8 mouse cellular contexts compared by ENCODE assay signal in genomic region chr10:7781214-7781613, GRCm38 (mm10). TPM values are rescaled to one million over a fixed set of nuclear protein-coding genes. Genes with fewer than 3 reads are reported as not detected.
DNase-seq lines count a peak whose midpoint lies in the region; ATAC-seq and TF ChIP-seq lines count a peak whose summit lies in the region.

No protein-coding gene starts in this region.

- H3K9me3 ChIP-seq in embryonic facial prominence, embryonic 13.5 days, result no peaks in the 10 kb centered on the region
- no peaks in the 10 kb centered on the region for H3K9me3 ChIP-seq in intestine, postnatal 0 days (ENCODE audit: control insufficient read depth)
- no peaks in the 10 kb centered on the region for H3K9me3 ChIP-seq in neural tube, embryonic 12.5 days

- peak overlapping the region; percentile 79 for H3K4me2 ChIP-seq in embryonic facial prominence, embryonic 13.5 days
- peak overlapping the region; percentile 83 for H3K4me2 ChIP-seq in intestine, postnatal 0 days (replicated peaks; ENCODE audit: low read depth)
- peak overlapping the region; percentile 76 for H3K4me2 ChIP-seq in neural tube, embryonic 12.5 days (replicated peaks)

- 0 out of 2 replicates have a peak, but pooled peaks cover 6% of the 10 kb centered on the region for H3K4me1 ChIP-seq in embryonic facial prominence, embryonic 13.5 days
- no peaks in the 10 kb centered on the region for H3K4me1 ChIP-seq in intestine, postnatal 0 days (replicated peaks; ENCODE audit: control insufficient read depth, insufficient read depth, low read length)
- peaks cover 5% of the 10 kb centered on the region; the same call in 1 of the 2 replicates for H3K4me1 ChIP-seq in neural tube, embryonic 12.5 days

- intact Hi-C loops in left cerebral cortex, adult 2 months (cut with DNase I), result loop anchor here (5.0 kb wide), 1 partner anchor 119 kb away; no protein-coding TSS in a partner anchor
- intact Hi-C loops in left cerebral cortex, postnatal 36 days (cut with DNase I), result loop anchor here (5.0 kb wide), 2 partner anchors 54 to 99 kb away; partner anchors contain the start of genes Katna1, Lats1 and Pcmt1

- H3K27ac ChIP-seq in left cerebral cortex, adult 2 months, result peak overlapping the region; percentile 65; the same call in 1 of the 2 replicates
- H3K27ac ChIP-seq in embryonic facial prominence, embryonic 13.5 days, result no peak overlapping the region
- H3K27ac ChIP-seq in intestine, postnatal 0 days (ENCODE audit: low read depth, low read length), result peak overlapping the region; percentile 35; the same call in 1 of the 2 replicates
- H3K27ac ChIP-seq in neural tube, embryonic 12.5 days, result no peak overlapping the region

- 56% methylated on average over 3 of the region's 3 CpGs for WGBS in embryonic facial prominence, embryonic 13.5 days
- 51% methylated on average over 3 of the region's 3 CpGs for WGBS in intestine, postnatal 0 days
- 61% methylated on average over 3 of the region's 3 CpGs for WGBS in neural tube, embryonic 12.5 days

- peak overlapping the region; percentile 87 for H3K4me3 ChIP-seq in left cerebral cortex, adult 2 months
- peak overlapping the region; percentile 97 for H3K4me3 ChIP-seq in embryonic facial prominence, embryonic 13.5 days
- H3K4me3 ChIP-seq in intestine, postnatal 0 days (ENCODE audit: low read depth, low read length), result peak overlapping the region; percentile 100
- H3K4me3 ChIP-seq in neural tube, embryonic 12.5 days, result peak overlapping the region; percentile 92

- TF ChIP-seq CTCF in left cerebral cortex, adult 2 months (IDR thresholded peaks at IDR 0.05), result no peak
- no peak for TF ChIP-seq CTCF in intestine, postnatal 0 days (IDR thresholded peaks at IDR 0.05; ENCODE audit: low read depth)

- no peaks in the 10 kb centered on the region for H3K27me3 ChIP-seq in embryonic facial prominence, embryonic 13.5 days
- no peaks in the 10 kb centered on the region for H3K27me3 ChIP-seq in intestine, postnatal 0 days (replicated peaks; ENCODE audit: control insufficient read depth, insufficient read depth, low read length)
- no peaks in the 10 kb centered on the region for H3K27me3 ChIP-seq in neural tube, embryonic 12.5 days (replicated peaks)

- DNase-seq in left cerebral cortex, adult 2 months (ENCODE audit: extremely low spot score in 1 of 2, low spot score in 2 of 2), result no peak
- no peak for DNase-seq in left cerebral cortex, postnatal 36 days (ENCODE audit: low spot score in 2 of 2)
- DNase-seq in right cerebral cortex, adult 18-20 months, result no peak
- no peak for DNase-seq in embryo, embryonic 9.5 days (ENCODE audit: extremely low spot score)
- no peak for DNase-seq in ovary, adult 18-20 months (ENCODE audit: low spot score)

- peaks cover 4% of the 10 kb centered on the region; the same call in 1 of the 2 replicates for H3K36me3 ChIP-seq in embryonic facial prominence, embryonic 13.5 days
- H3K36me3 ChIP-seq in intestine, postnatal 0 days (ENCODE audit: control insufficient read depth, insufficient read depth), result peaks cover 8% of the 10 kb centered on the region; the same call in 1 of the 2 replicates
- peaks cover 9% of the 10 kb centered on the region for H3K36me3 ChIP-seq in neural tube, embryonic 12.5 days

- no peak for ATAC-seq in embryonic facial prominence, embryonic 13.5 days (ENCODE audit: insufficient number of reproducible peaks, insufficient read depth, low FRiP score, low TSS enrichment, low read depth)
- ATAC-seq in intestine, postnatal 0 days, result 0 out of 2 replicates have a peak, but pooled peaks have one; percentile 7
- peak; percentile 36 for ATAC-seq in neural tube, embryonic 12.5 days (ENCODE audit: low FRiP score, low read depth)

- H3K9ac ChIP-seq in embryonic facial prominence, embryonic 13.5 days, result peak overlapping the region; percentile 85
- H3K9ac ChIP-seq in intestine, postnatal 0 days (ENCODE audit: low read depth, low read length), result 0 out of 2 replicates have a peak overlapping the region, but pooled peaks have one; percentile 87
- H3K9ac ChIP-seq in neural tube, embryonic 12.5 days, result 0 out of 2 replicates have a peak overlapping the region, but pooled peaks have one; percentile 33

RNA-seq across cellular contexts. Expression of gene Ginm1, which starts 11.4 kb away (rescaled TPM):
- 10 to 100 TPM; 15.8 to 18.7 TPM for total RNA-seq in left cerebral cortex, adult 2 months (2021)
- total RNA-seq in left cerebral cortex, postnatal 36 days (2021), result 10 to 100 TPM; 20.2 to 20.9 TPM
- polyA plus RNA-seq in embryonic facial prominence, embryonic 13.5 days (2015; fragmentation: Nextera tagmentation; extraction: Ambion mirVana), result 75.7 and 86.2 TPM in 2 replicates
- polyA plus RNA-seq in intestine, postnatal 0 days (2015; fragmentation: Nextera tagmentation; extraction: Ambion mirVana), result 91.9 and 92.8 TPM in 2 replicates
- 53.8 and 54.4 TPM in 2 replicates for polyA plus RNA-seq in neural tube, embryonic 12.5 days (2016; fragmentation: Nextera tagmentation; extraction: Ambion mirVana)

RNA-seq across cellular contexts. Expression of gene Ppil4, which starts 11.5 kb away (rescaled TPM):
- total RNA-seq in left cerebral cortex, adult 2 months (2021), result 10 to 100 TPM; 32.5 to 33.5 TPM
- 10 to 100 TPM; 27.3 to 36.6 TPM for total RNA-seq in left cerebral cortex, postnatal 36 days (2021)
- 44.0 and 52.2 TPM in 2 replicates for polyA plus RNA-seq in embryonic facial prominence, embryonic 13.5 days (2015; fragmentation: Nextera tagmentation; extraction: Ambion mirVana)
- polyA plus RNA-seq in intestine, postnatal 0 days (2015; fragmentation: Nextera tagmentation; extraction: Ambion mirVana), result 17.1 and 19.7 TPM in 2 replicates
- 46.6 and 52.4 TPM in 2 replicates for polyA plus RNA-seq in neural tube, embryonic 12.5 days (2016; fragmentation: Nextera tagmentation; extraction: Ambion mirVana)

RNA-seq across cellular contexts. Expression of gene Zc3h12d, which starts 51.1 kb away (rescaled TPM):
- total RNA-seq in left cerebral cortex, adult 2 months (2021), result under 1 TPM in 1 of 2 experiments, not detected in 1; 0.07 TPM
- under 1 TPM in 1 of 2 experiments, not detected in 1; 0.12 TPM for total RNA-seq in left cerebral cortex, postnatal 36 days (2021)
- 0.13 and 0.18 TPM in 2 replicates for polyA plus RNA-seq in embryonic facial prominence, embryonic 13.5 days (2015; fragmentation: Nextera tagmentation; extraction: Ambion mirVana)
- 0.92 and 1.2 TPM in 2 replicates for polyA plus RNA-seq in intestine, postnatal 0 days (2015; fragmentation: Nextera tagmentation; extraction: Ambion mirVana)
- polyA plus RNA-seq in neural tube, embryonic 12.5 days (2016; fragmentation: Nextera tagmentation; extraction: Ambion mirVana), result 0.05 and 0.09 TPM in 2 replicates

RNA-seq across cellular contexts. Expression of gene Katna1, which starts 55.4 kb away (rescaled TPM):
- 10 to 100 TPM; 16.8 to 18.5 TPM for total RNA-seq in left cerebral cortex, adult 2 months (2021)
- 10 to 100 TPM; 12.4 to 17.5 TPM for total RNA-seq in left cerebral cortex, postnatal 36 days (2021)
- 62.4 and 66.4 TPM in 2 replicates for polyA plus RNA-seq in embryonic facial prominence, embryonic 13.5 days (2015; fragmentation: Nextera tagmentation; extraction: Ambion mirVana)
- 33.0 and 37.1 TPM in 2 replicates for polyA plus RNA-seq in intestine, postnatal 0 days (2015; fragmentation: Nextera tagmentation; extraction: Ambion mirVana)
- polyA plus RNA-seq in neural tube, embryonic 12.5 days (2016; fragmentation: Nextera tagmentation; extraction: Ambion mirVana), result 50.9 and 53.9 TPM in 2 replicates

Comparison
In these comparisons a context has a peak if more than half of its experiments do, and no peak if none do; other contexts are left out.
1. H3K27ac ChIP-seq: peak in left cerebral cortex, adult 2 months (single experiment) and intestine, postnatal 0 days (single experiment); none in embryonic facial prominence, embryonic 13.5 days (single experiment) and neural tube, embryonic 12.5 days (single experiment).
2. H3K9ac ChIP-seq: peak in every context shown above with its lines; median percentile 87 in intestine, postnatal 0 days; 85 in embryonic facial prominence, embryonic 13.5 days; 33 in neural tube, embryonic 12.5 days.
3. Peak in every context shown above with its lines, with median percentiles within 50 percentile points of each other: H3K4me3 ChIP-seq and H3K4me2 ChIP-seq.